Mouse (Mus musculus): ENCODE data around the gene Klk1.
"Not testable (repeated sequence)": the region's sequence is repeated elsewhere in the genome, so short reads cannot be mapped to it uniquely, and the experiment has no call there.

Klk1 gene

DNA sequence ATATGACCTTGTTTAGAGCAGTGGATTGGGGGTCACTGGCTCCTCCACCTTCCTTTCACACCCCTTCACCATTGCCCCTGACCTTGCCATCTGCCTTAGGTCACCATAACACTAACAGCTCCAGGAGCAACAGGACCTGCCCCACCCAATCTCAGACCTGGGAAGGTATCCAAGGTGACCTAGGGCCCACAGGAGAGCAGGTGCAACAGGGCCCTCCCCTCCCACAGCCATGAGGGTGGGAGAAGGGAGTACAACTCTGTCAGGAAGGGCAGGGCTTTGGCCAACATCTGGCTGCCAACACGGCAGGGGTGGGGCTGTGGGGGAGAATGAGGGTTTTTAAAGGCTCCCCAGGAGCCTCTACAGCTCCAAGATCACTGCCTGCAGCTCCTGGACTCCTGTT, at the start of gene Klk1:
Klk1 (plus strand) TSS at position 285 of the 400 bp plus-strand sequence.
- DNase-seq (ENCODE audit: low spot score), result no peak

DNA sequence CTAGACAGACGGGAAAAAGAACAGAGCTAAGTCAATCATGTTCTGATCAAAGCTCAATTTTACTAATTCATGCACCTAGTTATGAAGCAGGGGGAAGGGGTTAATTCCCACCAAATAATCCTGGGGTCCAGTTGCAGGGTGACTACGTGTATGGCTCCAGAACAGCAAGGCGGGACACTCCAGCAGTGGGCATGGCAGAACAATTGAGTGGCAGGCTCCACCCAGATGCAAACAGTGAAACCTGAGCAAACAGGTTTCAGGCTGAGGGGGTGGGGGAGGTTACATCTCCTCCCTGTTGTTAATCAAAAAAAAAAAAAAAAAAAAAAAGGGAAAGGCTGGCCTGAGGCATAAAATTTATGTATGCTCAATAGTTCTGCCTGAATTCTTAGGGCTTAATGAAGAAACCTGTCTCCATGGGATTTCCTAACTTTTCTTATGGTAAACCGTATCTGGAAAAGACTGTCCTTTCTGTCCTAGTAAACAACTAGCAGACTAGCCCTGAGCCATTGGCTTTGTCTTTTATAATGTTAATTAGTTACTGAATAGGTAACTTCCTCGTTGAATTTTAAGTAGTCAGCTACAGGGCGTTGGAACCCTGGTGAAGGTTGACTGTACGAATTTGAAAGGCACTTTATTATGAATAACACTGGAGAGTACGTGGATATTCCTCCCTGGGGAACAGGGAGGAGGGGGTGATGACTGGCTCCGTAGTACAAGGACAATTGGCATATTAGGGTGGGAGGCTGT, 45.7 kb upstream of the Klk1 start:
- DNase-seq (ENCODE audit: low spot score), result no peak

- not testable (repeated sequence) for DNase-seq (ENCODE audit: low spot score)
Measured at GRCm38 (mm10) chr7:44186516-44186915, 38.6 kb upstream of the Klk1 start.

DNA sequence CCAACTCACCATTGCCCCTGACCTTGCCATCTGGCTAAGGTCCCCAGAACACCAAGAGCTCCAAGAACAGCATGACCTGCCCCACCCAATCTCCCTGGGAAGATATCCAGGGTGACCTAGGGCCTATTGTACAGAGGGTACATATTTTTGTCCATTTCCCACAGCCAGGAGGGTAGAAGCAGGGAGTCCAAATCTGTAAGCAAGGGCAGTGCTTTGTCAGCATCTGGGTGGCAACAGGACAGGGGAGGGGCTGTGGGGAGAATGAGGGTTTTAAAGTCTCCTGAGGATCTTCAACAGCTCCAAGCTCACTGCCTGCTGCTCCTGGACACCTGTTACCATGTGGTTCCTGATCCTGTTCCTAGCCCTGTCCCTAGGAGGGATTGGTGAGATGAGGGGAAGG, 37.2 kb upstream of the Klk1 start, which contains the start of gene Klk1b24:
Klk1b24 (plus strand) TSS at position 301 of the 400 bp plus-strand sequence.
- DNase-seq (ENCODE audit: low spot score), result peak; percentile 5

DNA sequence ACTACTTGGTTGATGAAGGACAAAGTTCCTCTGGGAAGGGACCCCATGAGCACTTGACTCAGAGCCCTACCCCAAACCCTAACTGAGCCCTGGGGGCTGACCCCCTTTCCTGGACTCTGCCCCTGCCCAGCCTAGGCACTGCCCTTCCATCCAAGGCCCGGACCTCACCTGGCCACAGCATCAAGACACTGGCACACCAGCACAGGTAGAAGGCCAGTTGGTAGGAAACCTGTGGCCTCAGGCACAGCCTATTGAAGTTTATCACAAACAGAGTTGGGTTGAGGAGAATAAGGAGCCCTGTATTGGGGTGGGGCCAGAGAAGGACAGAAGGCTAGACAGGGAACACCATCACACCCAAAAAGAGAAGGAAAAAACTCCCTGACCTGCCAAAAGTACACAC, 31.7 kb upstream of the Klk1 start:
- DNase-seq (ENCODE audit: low spot score), result not testable (repeated sequence)

DNA sequence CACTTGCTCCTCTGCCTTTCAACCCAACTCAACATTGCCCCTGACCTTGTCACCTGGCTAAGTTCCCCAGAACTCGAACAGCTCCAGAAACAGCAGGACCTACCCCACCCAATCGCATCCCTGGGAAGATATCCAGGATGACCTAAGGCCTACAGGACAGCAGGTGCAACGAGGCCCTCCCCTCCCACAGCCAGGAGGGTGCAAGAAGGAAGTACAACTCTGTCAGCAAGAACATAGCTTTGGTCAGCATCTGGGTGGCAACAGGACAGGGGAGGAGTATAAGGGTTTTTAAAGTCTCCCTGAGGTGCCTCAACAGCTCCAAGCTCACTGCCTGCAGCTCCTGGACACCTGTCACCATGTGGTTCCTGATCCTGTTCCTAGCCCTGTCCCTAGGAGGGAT, 27.3 kb upstream of the Klk1 start, which contains the start of gene Klk1b3:
Klk1b3 (plus strand) TSS at position 301 of the 400 bp plus-strand sequence.
- no peak for DNase-seq (ENCODE audit: low spot score)

DNA sequence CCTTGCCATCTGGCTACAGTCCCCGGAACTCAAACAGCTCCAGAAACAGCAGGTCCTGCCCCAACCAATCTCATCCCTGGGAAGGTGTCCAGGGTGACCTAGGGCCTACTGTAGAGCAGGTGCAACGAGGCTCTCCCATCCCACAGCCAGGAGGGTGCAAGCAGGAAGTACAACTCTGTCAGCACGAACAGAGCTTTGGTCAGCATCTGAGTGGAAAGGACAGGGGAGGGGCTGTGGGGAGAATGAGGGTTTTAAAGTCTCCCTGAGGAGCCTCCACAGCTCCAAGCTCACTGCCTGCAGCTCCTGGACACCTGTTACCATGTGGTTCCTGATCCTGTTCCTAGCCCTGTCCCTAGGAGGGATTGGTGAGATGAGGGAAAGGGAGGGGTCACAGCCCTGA, 18.0 kb upstream of the Klk1 start, which contains the start of gene Klk1b4:
Klk1b4 (plus strand) TSS at position 301 of the 400 bp plus-strand sequence.
- DNase-seq (ENCODE audit: low spot score), result not testable (repeated sequence)

GRCm38 (mm10) chr7:44208307-44208706, 16.9 kb upstream of the Klk1 start:
- DNase-seq (ENCODE audit: low spot score), result no peak

GRCm38 (mm10) chr7:44215645-44216044, 9.5 kb upstream of the Klk1 start, which contains the start of gene Klk1b5:
Gene Klk1b5, plus strand, starts transcription at chr7:44215945.
- DNase-seq (ENCODE audit: low spot score), result no peak

DNA sequence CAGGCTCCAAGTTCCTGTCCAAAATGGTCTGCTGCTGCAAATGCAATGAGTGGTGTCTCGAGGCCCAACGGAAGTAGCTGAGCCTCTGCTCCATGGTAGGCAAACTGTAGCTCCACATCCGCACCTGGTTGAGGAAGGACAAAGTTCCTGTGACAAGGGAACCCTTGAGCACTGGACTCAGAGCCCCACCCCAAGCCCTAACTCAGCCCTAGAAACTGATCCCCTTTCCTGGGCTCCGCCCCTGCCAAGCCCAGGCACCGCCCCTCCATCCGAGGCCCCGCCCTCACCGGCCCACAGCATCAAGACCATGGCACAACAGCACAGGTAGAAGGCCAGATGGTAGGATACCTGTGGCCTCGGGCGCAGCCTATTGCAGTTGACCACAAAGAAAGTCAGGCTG, 3.6 kb upstream of the Klk1 start:
- DNase-seq (ENCODE audit: low spot score), result not testable (repeated sequence)

DNA sequence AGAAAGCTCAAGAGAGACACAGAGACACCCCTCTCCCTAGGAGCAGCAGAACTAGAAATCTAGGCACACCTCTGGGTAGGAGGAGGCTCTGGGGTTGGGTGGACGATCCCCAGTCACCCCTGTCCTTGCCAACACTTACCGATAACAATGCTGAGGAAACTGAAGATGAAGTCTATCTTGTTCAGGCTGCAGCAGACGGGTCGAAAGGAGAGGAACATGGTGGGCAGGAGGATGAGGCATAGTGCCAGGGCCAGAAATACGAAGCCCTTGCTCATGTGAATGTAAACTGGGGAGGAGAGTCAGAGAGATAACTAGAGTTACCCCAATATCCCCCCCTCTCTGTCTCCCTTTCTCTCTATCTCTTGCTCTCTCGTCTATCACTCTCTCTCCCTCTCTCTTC, 2.8 kb upstream of the Klk1 start:
- not testable (repeated sequence) for DNase-seq (ENCODE audit: low spot score)

DNA sequence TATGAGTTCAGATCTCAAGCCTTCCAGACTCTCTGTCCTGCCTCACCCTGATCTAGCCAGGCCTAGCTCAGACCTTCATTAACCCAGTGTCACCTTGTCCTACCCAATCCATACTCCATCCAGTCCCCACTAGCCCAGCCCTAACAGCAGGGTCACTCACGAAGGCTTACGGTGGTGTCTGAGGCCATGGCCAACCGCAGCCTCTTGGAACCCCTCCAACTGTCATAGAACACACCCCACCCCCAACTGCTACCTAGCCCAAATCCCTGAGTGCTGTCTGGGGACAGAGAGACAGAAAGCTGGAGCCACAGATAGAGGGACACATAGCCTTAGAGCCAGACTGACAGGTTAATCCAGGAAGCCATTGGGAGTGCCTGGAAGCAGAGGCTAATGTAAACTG, 10.7 kb downstream of the Klk1 start, which contains the start of gene Gm36864:
Gm36864 (plus strand) TSS at position 269 of the 400 bp plus-strand sequence.
- no peak for DNase-seq (ENCODE audit: low spot score)

DNA sequence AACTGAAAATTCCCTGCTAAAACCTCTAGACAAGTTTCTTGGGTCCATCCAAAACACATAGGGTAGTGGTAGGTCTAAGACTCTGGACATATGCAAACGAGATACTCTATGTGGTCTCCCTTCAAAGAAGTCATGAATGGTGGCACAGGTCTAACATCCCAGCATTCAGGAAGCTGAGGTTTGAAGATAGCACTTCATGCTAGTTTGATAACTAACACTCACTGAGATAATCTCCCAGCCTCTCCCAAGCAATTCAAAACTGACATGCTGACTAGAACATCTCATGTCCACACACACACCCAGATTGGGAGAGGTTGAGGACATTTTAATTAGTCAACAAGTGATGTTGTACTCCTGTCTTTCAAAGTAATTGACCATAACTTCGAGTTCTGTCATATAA, 14.8 kb downstream of the Klk1 start:
- no peak for DNase-seq (ENCODE audit: low spot score)

DNA sequence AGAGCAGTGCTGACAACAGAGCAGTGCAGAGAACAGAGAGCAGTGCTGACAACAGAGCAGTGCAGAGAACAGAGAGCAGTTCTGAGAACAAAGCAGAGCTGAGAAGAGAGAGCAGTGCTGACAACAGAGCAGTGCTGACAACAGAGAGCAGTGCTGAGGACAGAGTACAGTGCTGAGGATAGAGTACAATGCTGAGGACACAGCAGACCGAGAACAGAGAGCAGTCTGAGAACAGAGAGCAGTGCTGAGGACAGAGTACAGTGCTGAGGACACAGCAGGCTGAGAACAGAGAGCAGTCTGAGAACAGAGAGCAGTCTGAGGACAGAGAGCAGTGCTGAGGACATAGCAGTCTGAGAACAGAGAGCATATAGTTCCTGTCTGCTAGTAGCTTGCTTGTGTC, 15.6 kb downstream of the Klk1 start:
- no peak for DNase-seq (ENCODE audit: low spot score)

DNA sequence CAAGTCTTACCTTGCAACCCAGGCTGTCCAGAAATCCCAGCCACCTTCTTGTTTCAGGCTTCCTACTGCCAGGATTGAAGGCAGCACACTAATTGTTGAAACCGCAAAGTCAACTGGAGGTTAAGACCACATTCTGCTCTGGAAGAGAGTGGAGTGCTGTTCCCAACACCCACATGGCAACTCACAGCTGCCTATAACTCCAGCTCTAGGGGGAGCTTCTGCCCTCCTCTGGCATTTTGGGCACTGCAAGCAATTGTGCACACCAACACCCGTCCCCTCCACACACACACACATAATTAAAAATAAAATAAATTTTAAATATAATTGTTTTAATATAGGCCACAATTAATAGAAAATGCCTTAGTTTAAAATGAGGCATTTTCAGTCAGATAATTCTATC, 16.0 kb downstream of the Klk1 start:
- no peak for DNase-seq (ENCODE audit: low spot score)

GRCm38 (mm10) chr7:44244080-44244479, 18.9 kb downstream of the Klk1 start:
- no peak for DNase-seq (ENCODE audit: low spot score)

- peak; percentile 97 for DNase-seq (ENCODE audit: low spot score)
Measured at GRCm38 (mm10) chr7:44246055-44246983, 21.2 kb downstream of the Klk1 start, which contains the start of the genes 1700028J19Rik and 2410002F23Rik. Gene 1700028J19Rik, minus strand, starts transcription at chr7:44246695. Gene 2410002F23Rik, plus strand, starts transcription at chr7:44246722.

GRCm38 (mm10) chr7:44246984-44247470, 21.9 kb downstream of the Klk1 start:
- DNase-seq (ENCODE audit: low spot score), result peak; percentile 77

GRCm38 (mm10) chr7:44247971-44248370, 22.8 kb downstream of the Klk1 start:
- DNase-seq (ENCODE audit: low spot score), result no peak

DNA sequence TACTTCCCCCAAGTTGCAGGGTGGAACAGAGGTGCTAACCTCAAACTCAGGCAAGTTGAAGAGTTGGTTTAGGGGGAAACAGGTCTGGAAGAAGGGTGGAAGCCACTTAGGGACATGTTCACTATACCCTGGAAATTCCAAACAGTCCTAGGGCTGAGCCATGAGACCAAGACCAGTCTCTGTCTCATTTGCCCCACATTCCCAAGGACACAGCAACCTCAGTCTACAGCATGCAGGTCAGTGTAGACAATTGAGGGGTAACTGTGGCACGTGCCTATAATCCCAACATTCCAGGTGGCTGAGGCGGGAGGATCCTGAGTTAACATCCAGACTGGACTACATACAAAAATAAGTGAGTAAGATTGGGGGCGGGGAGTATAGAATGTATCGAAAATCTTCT, 24.1 kb downstream of the Klk1 start:
- DNase-seq (ENCODE audit: low spot score), result no peak

DNA sequence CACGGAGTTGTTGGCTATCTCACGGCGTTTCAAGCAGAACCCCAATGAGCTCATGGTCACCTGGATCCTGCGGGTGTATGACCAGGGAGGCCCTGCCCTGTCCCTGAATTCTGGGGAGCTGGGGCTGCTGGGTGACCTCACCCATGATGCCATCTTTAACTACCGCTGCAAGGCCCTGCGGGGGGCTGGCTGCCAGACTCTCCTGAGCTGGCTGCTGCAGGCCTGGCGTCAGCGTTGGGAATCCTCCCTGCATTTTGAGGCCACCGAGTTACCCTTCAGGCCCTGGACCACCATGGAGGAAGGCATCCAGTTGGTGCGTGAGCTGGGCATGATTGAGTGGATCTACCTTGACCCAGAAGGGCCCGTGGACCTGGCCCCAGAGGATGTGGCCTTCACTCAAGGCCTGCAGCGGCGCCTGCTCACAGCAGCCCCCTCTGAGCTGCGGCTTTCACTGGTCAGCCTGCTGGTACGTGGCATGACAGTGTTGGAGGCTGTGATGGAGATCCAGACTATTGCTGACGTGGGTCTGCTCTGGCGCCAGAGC, 25.6 kb downstream of the Klk1 start:
- DNase-seq (ENCODE audit: low spot score), result peak; percentile 57

Data from testis, postnatal 10 days (tissue).